8 mouse cellular contexts compared by ENCODE assay signal in genomic region chr11:60176182-60176974, GRCm38 (mm10). TPM values are rescaled to one million over a fixed set of nuclear protein-coding genes. Genes with fewer than 3 reads are reported as not detected.
DNase-seq lines count a peak whose midpoint lies in the region; ATAC-seq and TF ChIP-seq lines count a peak whose summit lies in the region.

No protein-coding gene starts in this region.

- peak overlapping the region; percentile 64 for H3K4me3 ChIP-seq in brown adipose tissue, adult 24 weeks (ENCODE audit: insufficient read depth, low read depth, low read length)
- H3K4me3 ChIP-seq in forebrain, embryonic 15.5 days = peak overlapping the region; percentile 73
- peak overlapping the region; percentile 66 for H3K4me3 ChIP-seq in liver, embryonic 16.5 days (ENCODE audit: low read depth, low read length)
- peak overlapping the region; percentile 57 for H3K4me3 ChIP-seq in neural tube, embryonic 12.5 days
- peak overlapping the region; percentile 67 for H3K4me3 ChIP-seq in stomach, postnatal 0 days (ENCODE audit: low read depth, low read length)

- TF ChIP-seq CTCF in stomach, postnatal 0 days (IDR thresholded peaks at IDR 0.05; ENCODE audit: low read depth) = peak; percentile 61

- under 1% methylated on average over 69 of the region's 71 CpGs for WGBS in forebrain, embryonic 15.5 days
- under 1% methylated on average over 71 of the region's 71 CpGs for WGBS in liver, embryonic 16.5 days (ENCODE audit: insufficient replicate concordance)
- WGBS in neural tube, embryonic 12.5 days = under 1% methylated on average over 71 of the region's 71 CpGs
- under 1% methylated on average over 51 of the region's 71 CpGs for WGBS in stomach, postnatal 0 days

- no peak for TF ChIP-seq EP300 in stomach, postnatal 0 days (optimal IDR thresholded peaks at IDR 0.05)

- H3K4me1 ChIP-seq in brown adipose tissue, adult 24 weeks (ENCODE audit: control insufficient read depth, insufficient read depth, insufficient read length, low read length) = peaks cover 25% of the 10 kb centered on the region; the same call in 1 of the 2 replicates
- peaks cover 84% of the 10 kb centered on the region for H3K4me1 ChIP-seq in forebrain, embryonic 15.5 days
- peaks cover 39% of the 10 kb centered on the region for H3K4me1 ChIP-seq in liver, embryonic 16.5 days (ENCODE audit: control insufficient read depth, low read depth, low read length)
- peaks cover 81% of the 10 kb centered on the region for H3K4me1 ChIP-seq in neural tube, embryonic 12.5 days
- peaks cover 21% of the 10 kb centered on the region for H3K4me1 ChIP-seq in stomach, postnatal 0 days (replicated peaks; ENCODE audit: control insufficient read depth, insufficient read depth)

- no peaks in the 10 kb centered on the region for H3K36me3 ChIP-seq in forebrain, embryonic 15.5 days
- no peaks in the 10 kb centered on the region for H3K36me3 ChIP-seq in liver, embryonic 16.5 days (ENCODE audit: control insufficient read depth, insufficient read depth)
- no peaks in the 10 kb centered on the region; the same call in 1 of the 2 replicates for H3K36me3 ChIP-seq in neural tube, embryonic 12.5 days
- H3K36me3 ChIP-seq in stomach, postnatal 0 days (ENCODE audit: control insufficient read depth, insufficient read depth, low read length) = peaks cover 2% of the 10 kb centered on the region; the same call in 1 of the 2 replicates

- ATAC-seq in forebrain, embryonic 15.5 days (replicated peaks) = peak; percentile 31
- ATAC-seq in liver, embryonic 16.5 days (ENCODE audit: low read depth) = peak; percentile 56
- peak; percentile 65 for ATAC-seq in neural tube, embryonic 12.5 days (ENCODE audit: low FRiP score, low read depth)
- peak; percentile 36 for ATAC-seq in stomach, postnatal 0 days (ENCODE audit: low FRiP score, low TSS enrichment)

- DNase-seq in CD4-positive, CD25-positive, alpha-beta regulatory T cell, adult 2 months (ENCODE audit: low read depth, low spot score) = peak; percentile 61
- peak; percentile 73 to 81 for DNase-seq in heart, postnatal 14 days
- peak; percentile 77 to 82 for DNase-seq in kidney, postnatal 36 days
- DNase-seq in stomach, postnatal 0 days (ENCODE audit: low spot score) = peak; percentile 83

- peak overlapping the region; percentile 92 for H3K4me2 ChIP-seq in forebrain, embryonic 15.5 days (replicated peaks)
- peak overlapping the region; percentile 98 for H3K4me2 ChIP-seq in liver, embryonic 16.5 days (ENCODE audit: low read depth, low read length)
- peak overlapping the region; percentile 91 for H3K4me2 ChIP-seq in neural tube, embryonic 12.5 days (replicated peaks)
- H3K4me2 ChIP-seq in stomach, postnatal 0 days (replicated peaks; ENCODE audit: low read depth) = peak overlapping the region; percentile 100

- no peaks in the 10 kb centered on the region for H3K27me3 ChIP-seq in forebrain, embryonic 15.5 days
- H3K27me3 ChIP-seq in liver, embryonic 16.5 days (ENCODE audit: control insufficient read depth, insufficient read depth, low read depth, low read length) = peaks cover 13% of the 10 kb centered on the region
- no peaks in the 10 kb centered on the region for H3K27me3 ChIP-seq in neural tube, embryonic 12.5 days (replicated peaks)
- H3K27me3 ChIP-seq in stomach, postnatal 0 days (ENCODE audit: control insufficient read depth, insufficient read depth, low read length) = no peaks in the 10 kb centered on the region

- intact Hi-C loops in heart, postnatal 14 days (cut with DNase I) = no loop called here

- H3K9ac ChIP-seq in forebrain, embryonic 15.5 days (replicated peaks) = peak overlapping the region; percentile 78
- peak overlapping the region; percentile 48 for H3K9ac ChIP-seq in liver, embryonic 16.5 days (ENCODE audit: low read depth, low read length)
- H3K9ac ChIP-seq in neural tube, embryonic 12.5 days = peak overlapping the region; percentile 78
- peak overlapping the region; percentile 68 for H3K9ac ChIP-seq in stomach, postnatal 0 days (ENCODE audit: low read length)

- peak overlapping the region; percentile 59 for H3K27ac ChIP-seq in brown adipose tissue, adult 24 weeks (replicated peaks; ENCODE audit: low read depth, low read length)
- peak overlapping the region; percentile 100 for H3K27ac ChIP-seq in forebrain, embryonic 15.5 days (replicated peaks)
- peak overlapping the region; percentile 7; the same call in 1 of the 2 replicates for H3K27ac ChIP-seq in liver, embryonic 16.5 days (ENCODE audit: low read length)
- H3K27ac ChIP-seq in neural tube, embryonic 12.5 days = peak overlapping the region; percentile 98
- H3K27ac ChIP-seq in stomach, postnatal 0 days (replicated peaks) = peak overlapping the region; percentile 81

- H3K9me3 ChIP-seq in forebrain, embryonic 15.5 days = no peaks in the 10 kb centered on the region
- no peaks in the 10 kb centered on the region for H3K9me3 ChIP-seq in liver, embryonic 16.5 days (replicated peaks; ENCODE audit: control insufficient read depth, low read length)
- H3K9me3 ChIP-seq in neural tube, embryonic 12.5 days = no peaks in the 10 kb centered on the region
- H3K9me3 ChIP-seq in stomach, postnatal 0 days (ENCODE audit: control insufficient read depth, low read length) = no peaks in the 10 kb centered on the region

RNA-seq across cellular contexts. Expression of gene Srebf1, which starts 46.0 kb away (rescaled TPM):
- 192 and 233 TPM in 2 replicates for polyA plus RNA-seq in brown adipose tissue, adult 24 weeks (2012; ENCODE audit: insufficient read depth, insufficient read length, missing spikeins)
- polyA plus RNA-seq in forebrain, embryonic 15.5 days (2015; fragmentation: Nextera tagmentation; extraction: Ambion mirVana) = 48.2 and 52.7 TPM in 2 replicates
- 10 to 100 TPM; 29.0 to 32.0 TPM for total RNA-seq in heart, postnatal 14 days (2021)
- polyA plus RNA-seq in liver, embryonic 16.5 days (2015; fragmentation: Nextera tagmentation; extraction: Ambion mirVana) = 42.7 and 51.7 TPM in 2 replicates
- 50.0 and 50.9 TPM in 2 replicates for polyA plus RNA-seq in neural tube, embryonic 12.5 days (2016; fragmentation: Nextera tagmentation; extraction: Ambion mirVana)
- 44.7 and 47.9 TPM in 2 replicates for polyA plus RNA-seq in stomach, postnatal 0 days (2015; fragmentation: Nextera tagmentation; extraction: Ambion mirVana)

Comparison
In these comparisons a context has a peak if more than half of its experiments do, and no peak if none do; other contexts are left out.
1. Peak in every context shown above with its lines: DNase-seq, ATAC-seq, H3K4me3 ChIP-seq and H3K27ac ChIP-seq.
2. H3K27ac ChIP-seq: peak in every context shown above with its lines; median percentile 100 in forebrain, embryonic 15.5 days; 98 in neural tube, embryonic 12.5 days; 81 in stomach, postnatal 0 days; 59 in brown adipose tissue, adult 24 weeks; 7 in liver, embryonic 16.5 days.